Mouse (Mus musculus): ENCODE results near the gene Ctps2.
"Not testable (repeated sequence)": the region's sequence is repeated elsewhere in the genome, so short reads cannot be mapped to it uniquely, and the experiment has no call there.

Gene Ctps2

GRCm38 (mm10) chrX:162900938-162901337 is at the start of gene Ctps2:
Gene Ctps2 (plus strand): TSS chrX:162901238.
- DNase-seq (ENCODE audit: low read depth, low spot score) = no peak

GRCm38 (mm10) chrX:162868294-162868965 is 32.6 kb upstream of the Ctps2 start:
- DNase-seq (ENCODE audit: low read depth, low spot score) = peak; percentile 72

GRCm38 (mm10) chrX:162871734-162872517 is 29.1 kb upstream of the Ctps2 start:
- DNase-seq (ENCODE audit: low read depth, low spot score) = peak; percentile 55

GRCm38 (mm10) chrX:162873761-162874160 is 27.3 kb upstream of the Ctps2 start:
- DNase-seq (ENCODE audit: low read depth, low spot score) = peak; percentile 76

GRCm38 (mm10) chrX:162878236-162878635 is 22.8 kb upstream of the Ctps2 start:
- no peak for DNase-seq (ENCODE audit: low read depth, low spot score)

- peak; percentile 71 for DNase-seq (ENCODE audit: low read depth, low spot score)
Observed at GRCm38 (mm10) chrX:162887931-162888511, 13.0 kb upstream of the Ctps2 start, which contains the start of gene Syap1. Gene Syap1 (minus strand): TSS chrX:162888447.

- not testable (repeated sequence) for DNase-seq (ENCODE audit: low read depth, low spot score)
Observed at GRCm38 (mm10) chrX:162888575-162889223, 12.3 kb upstream of the Ctps2 start.

GRCm38 (mm10) chrX:162901371-162902039 is 467 bp downstream of the Ctps2 start:
- DNase-seq (ENCODE audit: low read depth, low spot score) = peak; percentile 77

GRCm38 (mm10) chrX:162902040-162902734 is 1.1 kb downstream of the Ctps2 start:
- peak; percentile 51 for DNase-seq (ENCODE audit: low read depth, low spot score)

- DNase-seq (ENCODE audit: low read depth, low spot score) = no peak
Observed at GRCm38 (mm10) chrX:162907554-162907953, 6.5 kb downstream of the Ctps2 start.

- no peak for DNase-seq (ENCODE audit: low read depth, low spot score)
Observed at GRCm38 (mm10) chrX:162913651-162914050, 12.6 kb downstream of the Ctps2 start.

GRCm38 (mm10) chrX:162915697-162916096 is 14.7 kb downstream of the Ctps2 start:
- DNase-seq (ENCODE audit: low read depth, low spot score) = peak; percentile 74

GRCm38 (mm10) chrX:162921487-162922125 is 20.6 kb downstream of the Ctps2 start:
- DNase-seq (ENCODE audit: low read depth, low spot score) = peak; percentile 2

GRCm38 (mm10) chrX:162931467-162931866 is 30.4 kb downstream of the Ctps2 start:
- no peak for DNase-seq (ENCODE audit: low read depth, low spot score)

GRCm38 (mm10) chrX:162942027-162942426 is 41.0 kb downstream of the Ctps2 start:
- DNase-seq (ENCODE audit: low read depth, low spot score) = no peak

- peak; percentile 79 for DNase-seq (ENCODE audit: low read depth, low spot score)
Observed at GRCm38 (mm10) chrX:162949811-162950439, 48.9 kb downstream of the Ctps2 start.

- no peak for DNase-seq (ENCODE audit: low read depth, low spot score)
Observed at GRCm38 (mm10) chrX:162957921-162958320, 56.9 kb downstream of the Ctps2 start.

- DNase-seq (ENCODE audit: low read depth, low spot score) = no peak
Observed at GRCm38 (mm10) chrX:162963840-162964239, 62.8 kb downstream of the Ctps2 start.

- no peak for DNase-seq (ENCODE audit: low read depth, low spot score)
Observed at GRCm38 (mm10) chrX:162964383-162964782, 63.3 kb downstream of the Ctps2 start, which contains the start of gene S100g. Gene S100g (minus strand): TSS chrX:162964599.

- DNase-seq (ENCODE audit: low read depth, low spot score) = no peak
Observed at GRCm38 (mm10) chrX:162967456-162967855, 66.4 kb downstream of the Ctps2 start.

Measured in 3T3-L1 (cell line).